Mouse (Mus musculus) mature B cell (primary cell): ENCODE measurements around the gene Ninj2.

ENCODE experiments used
- in situ Hi-C: fragments of 300-500 bp; cut with MboI; formaldehyde crosslinking; loops from 2 replicates; pipeline ENCODE4 v1.14.3; 2019

Ninj2 gene

GRCm38 (mm10) chr6:120179044-120179755, 86.0 kb downstream of the Ninj2 start:
- in situ Hi-C loops = no loop called here

- in situ Hi-C loops = no loop called here
These were observed 86.6 kb downstream of the Ninj2 start for GRCm38 (mm10) chr6:120179756-120180206.

- in situ Hi-C loops = no loop called here
These were observed 87.3 kb downstream of the Ninj2 start for GRCm38 (mm10) chr6:120180492-120180891.

- in situ Hi-C loops = no loop called here
These were observed 89.0 kb downstream of the Ninj2 start for GRCm38 (mm10) chr6:120182160-120182559.

- in situ Hi-C loops = no loop called here
These were observed 90.6 kb downstream of the Ninj2 start for GRCm38 (mm10) chr6:120183771-120184170.

- in situ Hi-C loops = no loop called here
These were observed 92.0 kb downstream of the Ninj2 start for GRCm38 (mm10) chr6:120185012-120185730.

GRCm38 (mm10) chr6:120185756-120186155, 92.6 kb downstream of the Ninj2 start:
- in situ Hi-C loops = no loop called here

GRCm38 (mm10) chr6:120186594-120186993, 93.4 kb downstream of the Ninj2 start:
- in situ Hi-C loops = no loop called here

- in situ Hi-C loops = no loop called here
These were observed 94.5 kb downstream of the Ninj2 start for GRCm38 (mm10) chr6:120187587-120188176.

GRCm38 (mm10) chr6:120188376-120189235, 95.5 kb downstream of the Ninj2 start:
- in situ Hi-C loops = no loop called here

GRCm38 (mm10) chr6:120189287-120189686, 96.1 kb downstream of the Ninj2 start:
- in situ Hi-C loops = no loop called here

GRCm38 (mm10) chr6:120190365-120190764, 97.2 kb downstream of the Ninj2 start:
- in situ Hi-C loops = loop anchor here (5.0 to 10.0 kb wide), 3 partner anchors 153 to 696 kb away; partner anchors contain the start of gene Wnk1

GRCm38 (mm10) chr6:120190912-120191311, 97.8 kb downstream of the Ninj2 start:
- in situ Hi-C loops = loop anchor here (5.0 to 10.0 kb wide), 3 partner anchors 154 to 696 kb away; partner anchors contain the start of gene Wnk1

- in situ Hi-C loops = loop anchor here (5.0 to 10.0 kb wide), 3 partner anchors 154 to 697 kb away; partner anchors contain the start of gene Wnk1
These were observed 98.4 kb downstream of the Ninj2 start for GRCm38 (mm10) chr6:120191396-120192170.

- in situ Hi-C loops = loop anchor here (5.0 to 10.0 kb wide), 3 partner anchors 155 to 698 kb away; partner anchors contain the start of gene Wnk1
These were observed 99.2 kb downstream of the Ninj2 start for GRCm38 (mm10) chr6:120192211-120192870.

GRCm38 (mm10) chr6:120193174-120193573, 100.0 kb downstream of the Ninj2 start:
- in situ Hi-C loops = loop anchor here (5.0 to 10.0 kb wide), 3 partner anchors 156 to 698 kb away; partner anchors contain the start of gene Wnk1

GRCm38 (mm10) chr6:120193793-120194192, 100.6 kb downstream of the Ninj2 start:
- in situ Hi-C loops = loop anchor here (5.0 to 10.0 kb wide), 3 partner anchors 156 to 699 kb away; partner anchors contain the start of gene Wnk1

GRCm38 (mm10) chr6:120194305-120194704, 101.2 kb downstream of the Ninj2 start:
- in situ Hi-C loops = loop anchor here (5.0 to 10.0 kb wide), 3 partner anchors 157 to 700 kb away; partner anchors contain the start of gene Wnk1

GRCm38 (mm10) chr6:120194963-120195362, 101.8 kb downstream of the Ninj2 start:
- in situ Hi-C loops = loop anchor here (5.0 to 10.0 kb wide), 3 partner anchors 158 to 700 kb away; partner anchors contain the start of gene Wnk1

- in situ Hi-C loops = loop anchor here (10.0 kb wide), 2 partner anchors 192 to 702 kb away; no protein-coding TSS in a partner anchor
These were observed 103.7 kb downstream of the Ninj2 start for GRCm38 (mm10) chr6:120196837-120197236.
